Mouse (Mus musculus): ENCODE data around the gene A830018L16Rik. TPM values are rescaled to one million over a fixed set of nuclear protein-coding genes. Genes with fewer than 3 reads are reported as not detected.

A830018L16Rik gene
- polyA plus RNA-seq (2014; fragmentation: Illumina TruSeq; extraction: RNeasy Lipid Tissue Mini Kit (QIAGEN cat#74804); ENCODE audit: low replicate concordance) = 0.19 TPM

GRCm38 (mm10) chr1:11413894-11414556 is at the start of gene A830018L16Rik:
A830018L16Rik (plus strand) TSS chr1:11414105.

Data from small intestine, adult 10 weeks (tissue).